Mouse (Mus musculus) E14TG2a.4 (cell line): Measurements from ENCODE around the gene Traf4.
A peak's percentile ranks its signal among the peaks of the same experiment; 100 is the strongest.
"Not testable (repeated sequence)": the region's sequence is repeated elsewhere in the genome, so short reads cannot be mapped to it uniquely, and the experiment has no call there.

Experiments used
- H3K27me3 ChIP-seq: 2 replicates; pipeline ENCODE4 v1.6.1; 2014; ENCODE audit warnings: low read length, control low read depth; ENCODE audit not compliant: insufficient read depth
- H3K36me3 ChIP-seq: 2 replicates; pipeline ENCODE4 v1.6.1; 2014; ENCODE audit warnings: low read length, control low read depth; ENCODE audit not compliant: insufficient read depth
- H3K4me1 ChIP-seq: replicated peaks from 2 replicates; pipeline ENCODE4 v1.6.1; 2014; ENCODE audit warnings: low read depth, low read length, control low read depth
- H3K4me3 ChIP-seq: replicated peaks from 2 replicates; pipeline ENCODE4 v1.5.1; 2014; ENCODE audit warnings: mild to moderate bottlenecking, low read length
- H3K9me3 ChIP-seq: 2 replicates; pipeline ENCODE4 v1.6.1; 2014; ENCODE audit warnings: low read length, control low read depth
- CTCF ChIP-seq: conservative IDR thresholded peaks from 2 replicates; pipeline ENCODE4 v1.5.1; 2014; ENCODE audit warnings: low read length
- NANOG ChIP-seq: IDR thresholded peaks from 2 replicates; pipeline ENCODE4 v1.6.1; 2014; ENCODE audit warnings: borderline replicate concordance, low read length, mixed read lengths
- POU5F1 ChIP-seq: IDR thresholded peaks from 2 replicates; pipeline ENCODE4 v1.6.1; 2014; ENCODE audit warnings: low read length, borderline replicate concordance

Traf4 gene

DNA sequence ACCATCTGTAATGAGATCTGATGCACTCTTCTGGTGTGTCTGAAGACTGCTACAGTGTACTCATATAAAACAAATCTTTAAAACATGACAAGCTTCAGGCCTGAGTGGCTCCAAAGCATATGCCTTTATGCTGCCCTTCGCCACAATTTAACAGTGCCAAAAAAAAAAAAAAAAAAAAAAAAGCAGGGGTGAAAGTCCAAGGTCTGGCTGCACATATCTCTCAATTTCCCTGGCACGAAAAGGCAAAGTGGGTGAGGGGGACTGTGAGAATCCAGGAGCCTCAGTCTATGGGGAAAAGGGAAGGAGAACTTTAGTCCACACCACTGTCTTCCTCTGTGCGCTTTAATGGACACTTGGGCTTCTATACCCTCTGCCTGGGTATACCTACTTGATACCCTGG, 37.0 kb upstream of the Traf4 start:
- H3K4me1 ChIP-seq = peaks cover 18% of the 10 kb centered on the region
- H3K36me3 ChIP-seq = peaks cover 55% of the 10 kb centered on the region
- no peak overlapping the region for H3K4me3 ChIP-seq
- TF ChIP-seq CTCF (no peak), NANOG (no peak), POU5F1 (no peak)
- H3K27me3 ChIP-seq = no peaks in the 10 kb centered on the region
- H3K9me3 ChIP-seq = no peaks in the 10 kb centered on the region

DNA sequence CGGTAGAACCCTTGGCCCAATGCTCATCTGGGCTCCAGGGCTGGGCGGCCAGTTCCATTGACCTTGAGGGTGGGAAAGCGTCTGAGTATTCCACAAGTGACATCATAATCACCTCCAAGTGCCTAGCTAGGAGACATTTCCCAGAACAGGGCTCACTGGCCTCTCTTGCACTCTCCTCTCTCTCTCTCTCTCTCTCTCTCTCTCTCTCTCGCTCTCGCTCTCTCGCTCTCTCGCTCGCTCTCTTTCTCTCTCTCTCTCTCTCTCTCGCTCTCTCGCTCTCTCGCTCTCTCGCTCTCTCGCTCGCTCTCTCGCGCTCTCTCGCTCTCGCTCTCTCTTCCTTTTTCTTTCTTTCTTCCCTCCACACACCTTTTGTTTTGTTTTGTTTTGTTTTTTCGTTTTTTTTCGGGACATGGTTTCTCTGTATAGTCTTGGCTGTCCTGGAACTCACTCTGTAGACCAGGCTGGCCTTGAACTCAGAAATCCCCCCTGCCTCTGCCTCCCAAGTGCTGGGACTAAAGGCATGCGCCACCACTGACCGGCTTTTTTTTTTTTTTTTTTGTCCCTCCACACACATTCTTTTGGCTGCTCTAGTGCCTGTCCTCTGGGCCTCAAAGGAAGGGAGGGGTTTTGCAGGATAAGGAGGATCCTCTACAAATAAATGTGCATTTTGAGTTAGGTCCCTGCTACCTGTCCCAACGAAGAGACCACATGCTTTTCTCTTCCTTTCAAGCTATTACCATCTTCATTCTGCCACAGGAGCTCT, 29.9 kb upstream of the Traf4 start:
- no peak for TF ChIP-seq POU5F1
- TF ChIP-seq CTCF = no peak
- peaks cover 28% of the 10 kb centered on the region for H3K36me3 ChIP-seq
- H3K27me3 ChIP-seq = no peaks in the 10 kb centered on the region
- H3K4me1 ChIP-seq = peaks cover 37% of the 10 kb centered on the region
- H3K9me3 ChIP-seq = no peaks in the 10 kb centered on the region
- H3K4me3 ChIP-seq = peak overlapping the region; percentile 83

DNA sequence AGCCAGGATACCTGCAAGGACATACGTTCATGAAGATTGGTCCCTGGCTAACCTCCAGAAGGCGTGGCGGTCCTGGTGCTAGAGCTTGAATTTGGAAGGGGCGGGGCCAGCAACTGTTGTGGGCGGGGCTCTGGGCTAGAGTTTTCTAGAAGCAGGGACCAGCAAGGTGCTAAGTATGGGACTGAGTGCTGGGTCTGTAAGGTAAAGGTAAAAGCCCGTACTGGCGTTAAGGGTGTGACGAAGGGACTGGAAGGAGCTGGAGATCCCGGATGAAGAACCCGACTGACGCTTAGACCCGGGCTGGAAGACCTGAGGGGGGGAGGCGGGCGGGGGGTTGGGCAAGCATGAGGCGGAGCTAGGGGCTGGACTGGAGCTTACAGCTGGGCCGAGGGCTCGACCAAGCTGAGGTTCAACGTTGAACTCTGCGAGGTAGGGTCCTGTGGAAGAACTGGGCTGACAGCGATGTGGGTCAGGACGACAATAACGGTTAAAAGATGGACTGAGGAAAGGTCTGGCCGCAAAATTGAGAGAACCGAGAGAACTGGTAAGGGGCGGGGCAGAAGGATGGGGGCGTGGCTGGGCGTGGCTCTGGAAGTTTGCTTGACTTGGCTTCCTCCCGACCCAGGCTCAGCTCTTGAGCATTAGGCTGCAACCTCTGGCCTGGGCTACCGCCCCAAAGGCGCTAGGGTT, 29.2 kb upstream of the Traf4 start:
- H3K9me3 ChIP-seq = no peaks in the 10 kb centered on the region
- peaks cover 29% of the 10 kb centered on the region for H3K36me3 ChIP-seq
- no peak for TF ChIP-seq POU5F1
- no peak for TF ChIP-seq NANOG
- peaks cover 45% of the 10 kb centered on the region for H3K4me1 ChIP-seq
- no peaks in the 10 kb centered on the region for H3K27me3 ChIP-seq
- peak overlapping the region; percentile 83 for H3K4me3 ChIP-seq

DNA sequence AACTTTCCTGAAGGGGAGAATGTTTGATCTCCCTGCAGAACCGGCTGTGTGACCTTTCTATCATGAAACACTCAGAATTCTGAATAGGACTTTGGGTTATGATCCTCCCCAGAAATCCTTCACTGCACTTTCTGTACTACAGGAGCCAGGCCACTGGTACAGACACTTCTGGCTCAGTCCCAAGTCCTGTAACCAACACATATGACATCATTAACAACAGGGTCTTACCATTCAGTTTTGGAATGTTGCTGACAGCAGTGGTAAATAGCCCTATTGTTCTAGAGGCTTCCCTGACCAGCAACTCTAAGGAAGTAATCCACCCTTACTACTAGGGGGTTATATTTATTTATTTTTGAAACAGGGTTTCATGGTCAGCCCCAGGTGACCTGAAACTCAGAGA, 27.7 kb upstream of the Traf4 start, which contains the start of gene Proca1:
Gene Proca1, plus strand, starts transcription at position 280 of the 400 bp plus-strand sequence.
- Histone ChIP-seq H3K36me3 (peaks cover 29% of the 10 kb centered on the region), H3K27me3 (no peaks in the 10 kb centered on the region), H3K4me3 (peak within 1 kb of the TSS; percentile 83), H3K4me1 (peaks cover 47% of the 10 kb centered on the region), H3K9me3 (no peaks in the 10 kb centered on the region)
- TF ChIP-seq NANOG = no peak
- no peak for TF ChIP-seq CTCF
- TF ChIP-seq POU5F1 = no peak

DNA sequence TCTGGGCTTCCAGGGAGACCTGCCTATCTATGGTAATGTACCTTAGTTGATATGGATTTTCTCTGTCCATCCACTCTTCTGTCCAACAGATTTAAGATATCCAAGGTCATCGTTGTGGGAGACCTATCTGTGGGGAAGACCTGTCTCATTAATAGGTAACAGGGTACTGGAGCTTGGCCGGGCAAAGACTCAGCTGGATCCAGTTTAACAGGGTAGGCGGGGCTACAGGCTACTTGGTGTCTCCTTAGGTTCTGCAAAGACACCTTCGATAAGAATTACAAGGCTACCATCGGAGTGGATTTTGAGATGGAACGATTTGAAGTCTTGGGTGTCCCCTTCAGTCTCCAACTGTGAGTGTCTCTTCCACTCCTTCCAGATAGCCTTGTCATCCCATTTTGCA, 24.7 kb upstream of the Traf4 start:
- Histone ChIP-seq H3K27me3 (no peaks in the 10 kb centered on the region), H3K36me3 (peaks cover 29% of the 10 kb centered on the region), H3K4me1 (peaks cover 64% of the 10 kb centered on the region), H3K4me3 (peak overlapping the region; percentile 91), H3K9me3 (no peaks in the 10 kb centered on the region)
- TF ChIP-seq CTCF (no peak), POU5F1 (no peak), NANOG (no peak)

GRCm38 (mm10) chr11:78189234-78190040, 24.0 kb upstream of the Traf4 start:
- peaks cover 63% of the 10 kb centered on the region for H3K4me1 ChIP-seq

DNA sequence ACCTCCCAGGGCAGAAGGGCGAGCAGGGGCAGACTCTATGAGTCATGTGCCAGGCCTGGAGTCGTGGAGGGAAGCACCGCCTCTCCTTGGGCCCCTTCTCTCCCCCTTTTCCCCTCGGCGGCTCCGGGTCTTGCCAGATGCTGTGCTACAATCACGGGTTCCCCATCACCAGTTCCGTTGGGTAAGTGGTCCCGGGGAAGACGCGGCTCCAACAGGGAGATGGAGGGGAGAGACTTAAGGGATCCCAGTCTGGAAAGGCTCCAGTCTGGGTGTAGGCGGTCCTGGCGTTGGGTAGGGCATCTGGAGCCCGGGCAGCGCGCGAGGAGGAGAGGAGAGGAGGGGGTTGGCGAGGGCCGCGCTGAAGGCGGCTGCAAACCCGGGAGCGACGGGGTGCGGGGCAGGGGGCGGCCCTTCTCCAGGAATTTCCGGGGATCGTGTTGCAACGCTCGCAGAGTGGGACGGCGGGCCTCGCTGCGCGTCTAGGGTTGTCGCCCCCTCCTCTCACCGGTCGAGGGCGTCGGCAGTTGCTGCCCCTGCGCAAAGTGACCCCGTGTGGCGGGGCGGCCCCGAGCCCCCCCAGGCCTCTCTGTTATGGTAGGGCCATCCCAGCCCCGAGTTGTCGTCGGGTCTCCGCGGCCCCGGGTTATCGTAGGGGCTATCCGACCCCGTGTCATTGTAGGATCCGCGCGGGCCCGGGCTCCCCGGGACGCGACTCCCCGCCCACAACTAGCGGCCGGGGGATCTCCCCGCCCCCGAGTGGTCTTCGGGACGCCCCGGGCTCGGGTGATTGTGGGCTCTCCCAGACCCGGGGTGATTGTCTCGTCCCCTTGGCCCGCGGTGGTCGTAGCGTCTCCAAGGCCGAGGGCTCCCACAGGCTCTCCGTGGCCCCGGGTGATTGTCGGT, 23.2 kb upstream of the Traf4 start, which contains the start of gene Rab34:
Gene Rab34, plus strand, starts transcription at position 100 of the 903 bp plus-strand sequence.
- Histone ChIP-seq H3K36me3 (peaks cover 29% of the 10 kb centered on the region), H3K9me3 (no peaks in the 10 kb centered on the region), H3K4me1 (peaks cover 60% of the 10 kb centered on the region), H3K4me3 (peak within 1 kb of the TSS; percentile 91), H3K27me3 (no peaks in the 10 kb centered on the region)
- TF ChIP-seq CTCF = no peak
- no peak for TF ChIP-seq NANOG
- no peak for TF ChIP-seq POU5F1

More at GRCm38 (mm10) chr11:78189234-78190040, 24.0 kb upstream of the Traf4 start:
- Histone ChIP-seq H3K9me3 (no peaks in the 10 kb centered on the region), H3K4me3 (peak overlapping the region; percentile 91), H3K27me3 (no peaks in the 10 kb centered on the region), H3K36me3 (peaks cover 29% of the 10 kb centered on the region)
- no peak for TF ChIP-seq CTCF
- peak; percentile 28; the same call in 1 of the 2 replicates for TF ChIP-seq NANOG
- no peak for TF ChIP-seq POU5F1

DNA sequence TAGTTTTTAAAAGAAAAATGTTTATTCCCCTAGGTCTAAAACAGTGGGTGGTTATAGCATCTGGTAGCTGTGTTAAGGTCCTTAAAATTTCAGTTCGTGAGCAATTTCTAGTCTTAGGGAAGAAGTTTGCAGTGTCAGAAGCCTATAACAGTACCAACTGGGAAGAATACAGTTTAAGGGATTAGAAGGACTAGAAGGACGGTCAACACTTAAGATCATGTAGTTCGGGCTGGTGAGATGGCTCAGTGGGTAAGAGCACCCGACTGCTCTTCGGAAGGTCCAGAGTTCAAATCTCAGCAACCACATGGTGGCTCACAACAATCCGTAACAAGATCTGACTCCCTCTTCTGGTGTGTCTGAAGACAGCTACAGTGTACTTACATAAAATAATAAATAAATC, 19.3 kb upstream of the Traf4 start:
- H3K4me3 ChIP-seq = peak overlapping the region; percentile 99

More for the DNA sequence above, 19.3 kb upstream of the Traf4 start:
- not testable (repeated sequence) for H3K27me3 ChIP-seq, H3K9me3 ChIP-seq
- H3K4me1 ChIP-seq = peaks cover 63% of the 10 kb centered on the region
- H3K36me3 ChIP-seq = peaks cover 35% of the 10 kb centered on the region
